Mouse (Mus musculus): ENCODE data around the gene Cap1. TPM values are rescaled to one million over a fixed set of nuclear protein-coding genes. Genes with fewer than 3 reads are reported as not detected.

Cap1 gene
- polyA plus RNA-seq, 1 experiment from 2014 or later = 59.0 TPM

DNA sequence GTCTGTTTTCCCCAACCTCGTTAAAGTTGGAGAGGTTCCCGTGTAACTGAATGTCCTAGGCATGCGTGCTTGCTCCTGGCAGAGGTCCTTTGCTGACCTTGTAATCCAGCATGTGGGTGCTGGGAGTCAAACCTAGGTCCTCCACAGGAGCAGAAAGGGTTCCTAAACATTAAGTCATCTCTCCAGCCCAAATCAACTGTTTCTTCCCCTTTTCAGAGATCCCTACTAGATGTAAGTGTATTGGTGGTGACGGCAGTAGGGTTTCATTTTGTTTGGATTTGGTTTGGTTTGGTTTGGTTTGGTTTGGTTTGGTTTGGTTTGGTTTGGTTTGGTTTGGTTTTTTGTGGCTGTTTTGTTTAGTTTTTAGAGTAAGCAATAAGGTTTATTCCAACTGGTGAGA is 11.9 kb upstream of the Cap1 start:
- whole genome bisulfite sequencing = 83% methylated on average over 4 of the region's 4 CpGs
- no peak for ATAC-seq (ENCODE audit: insufficient number of reproducible peaks, low FRiP score, low TSS enrichment, low read depth)
- no peaks in the 10 kb centered on the region for H3K4me1 ChIP-seq (ENCODE audit: control insufficient read depth, insufficient read depth, low read length)

DNA sequence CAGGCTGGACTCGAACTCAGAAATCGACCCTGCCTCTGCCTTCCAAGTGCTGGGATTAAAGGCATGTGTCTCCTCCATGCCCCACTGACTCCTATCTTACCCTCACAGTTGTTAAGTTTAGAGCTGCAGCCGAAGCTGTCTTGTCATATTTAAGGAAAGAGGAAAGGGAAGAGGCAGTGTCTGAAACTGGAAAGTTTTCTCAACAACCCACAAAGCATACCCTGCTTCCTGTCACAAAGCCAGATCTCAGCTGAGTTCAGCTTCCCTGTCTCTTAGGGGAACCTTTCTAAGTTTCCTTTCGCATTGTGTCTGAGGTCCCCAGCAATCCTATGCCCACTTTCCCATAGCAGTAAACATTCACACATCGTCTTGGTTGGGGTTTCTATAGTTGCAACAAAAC is 6.3 kb upstream of the Cap1 start:
- Histone ChIP-seq H3K27ac (replicated peaks; ENCODE audit: low read depth, low read length) (no peak overlapping the region), H3K27me3 (ENCODE audit: control insufficient read depth, insufficient read depth, low read length) (no peaks in the 10 kb centered on the region), H3K9me3 (ENCODE audit: control insufficient read depth, low read length) (no peaks in the 10 kb centered on the region), H3K4me1 (ENCODE audit: control insufficient read depth, insufficient read depth, low read length) (no peaks in the 10 kb centered on the region; the same call in 1 of the 2 replicates), H3K36me3 (ENCODE audit: control insufficient read depth, insufficient read depth, low read length) (no peaks in the 10 kb centered on the region), H3K4me3 (ENCODE audit: low read depth, low read length) (no peak overlapping the region), H3K4me2 (ENCODE audit: low read depth, severe bottlenecking) (no peak overlapping the region), H3K9ac (ENCODE audit: low read length) (no peak overlapping the region)
- ATAC-seq (ENCODE audit: insufficient number of reproducible peaks, low FRiP score, low TSS enrichment, low read depth) = no peak
- 65% methylated on average over 5 of the region's 5 CpGs for WGBS
- no peak for DNase-seq (ENCODE audit: low spot score)

More for the DNA sequence above, 11.9 kb upstream of the Cap1 start:
- no peaks in the 10 kb centered on the region for H3K36me3 ChIP-seq (ENCODE audit: control insufficient read depth, insufficient read depth, low read length)
- no peak overlapping the region for H3K9ac ChIP-seq (ENCODE audit: low read length)
- no peak overlapping the region for H3K27ac ChIP-seq (replicated peaks; ENCODE audit: low read depth, low read length)
- DNase-seq (ENCODE audit: low spot score) = no peak
- no peak overlapping the region for H3K4me2 ChIP-seq (ENCODE audit: low read depth, severe bottlenecking)
- no peaks in the 10 kb centered on the region for H3K27me3 ChIP-seq (ENCODE audit: control insufficient read depth, insufficient read depth, low read length)
- H3K4me3 ChIP-seq (ENCODE audit: low read depth, low read length) = no peak overlapping the region
- H3K9me3 ChIP-seq (ENCODE audit: control insufficient read depth, low read length) = no peaks in the 10 kb centered on the region

DNA sequence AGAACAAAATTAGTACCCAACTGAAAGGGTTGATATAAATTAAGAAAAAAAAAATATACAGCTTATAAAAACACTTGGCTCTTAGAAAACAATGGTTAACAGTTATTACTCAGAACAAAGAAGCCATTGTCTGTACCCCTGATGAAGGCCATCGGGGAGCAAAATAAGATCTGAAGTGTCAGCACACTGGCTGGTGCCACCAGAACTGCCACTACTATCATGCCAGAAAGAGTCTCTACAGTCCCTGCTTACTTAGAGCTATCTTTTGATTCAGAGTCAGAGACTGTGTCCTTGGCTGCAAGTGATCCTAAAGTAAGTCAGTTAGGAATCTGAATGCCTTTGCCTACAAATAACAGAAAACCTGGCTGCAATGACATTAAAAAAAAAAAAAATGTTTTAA is 5.7 kb upstream of the Cap1 start:
- DNase-seq (ENCODE audit: low spot score) (no peak), ATAC-seq (ENCODE audit: insufficient number of reproducible peaks, low FRiP score, low TSS enrichment, low read depth) (no peak)
- no peaks in the 10 kb centered on the region for H3K27me3 ChIP-seq (ENCODE audit: control insufficient read depth, insufficient read depth, low read length)
- no peak overlapping the region for H3K27ac ChIP-seq (replicated peaks; ENCODE audit: low read depth, low read length)
- H3K4me1 ChIP-seq (ENCODE audit: control insufficient read depth, insufficient read depth, low read length) = no peaks in the 10 kb centered on the region; the same call in 1 of the 2 replicates
- no peaks in the 10 kb centered on the region for H3K36me3 ChIP-seq (ENCODE audit: control insufficient read depth, insufficient read depth, low read length)
- 73% methylated on average over 1 of the region's 1 CpGs for WGBS
- H3K4me3 ChIP-seq (ENCODE audit: low read depth, low read length) = no peak overlapping the region
- no peak overlapping the region for H3K9ac ChIP-seq (ENCODE audit: low read length)
- H3K9me3 ChIP-seq (ENCODE audit: control insufficient read depth, low read length) = no peaks in the 10 kb centered on the region
- no peak overlapping the region for H3K4me2 ChIP-seq (ENCODE audit: low read depth, severe bottlenecking)

DNA sequence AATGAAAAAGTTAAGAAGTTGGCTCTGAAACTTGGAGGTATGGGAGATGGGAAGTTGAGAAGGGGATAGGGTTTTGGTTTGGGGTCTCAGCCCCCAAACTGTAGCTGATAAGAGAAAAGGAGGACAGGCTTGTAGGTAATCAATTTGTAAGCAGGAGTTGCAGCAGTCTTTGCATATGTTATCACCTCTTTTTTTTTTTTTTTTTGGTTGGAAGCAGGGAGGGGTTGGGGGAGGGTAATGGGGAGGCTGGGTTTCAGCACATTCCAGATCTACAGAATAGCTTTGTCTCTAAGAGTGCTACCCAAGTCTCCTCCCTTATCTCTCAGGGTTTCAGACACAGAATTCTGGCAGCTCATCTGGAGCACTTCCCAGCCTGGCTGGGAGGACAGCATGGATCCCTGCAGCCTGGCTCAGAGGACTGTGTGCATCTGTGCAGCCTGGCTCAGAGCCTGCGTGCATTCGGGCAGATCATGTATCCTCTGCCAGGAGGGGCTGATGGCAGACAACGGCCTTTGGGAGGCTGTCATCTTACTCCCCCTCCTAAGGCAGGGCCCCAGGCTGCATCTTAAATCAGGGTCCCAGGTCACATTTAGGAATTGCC is 5.1 kb upstream of the Cap1 start:
- Histone ChIP-seq H3K4me3 (ENCODE audit: low read depth, low read length) (no peak overlapping the region), H3K27ac (replicated peaks; ENCODE audit: low read depth, low read length) (no peak overlapping the region), H3K9ac (ENCODE audit: low read length) (no peak overlapping the region), H3K27me3 (ENCODE audit: control insufficient read depth, insufficient read depth, low read length) (no peaks in the 10 kb centered on the region), H3K9me3 (ENCODE audit: control insufficient read depth, low read length) (no peaks in the 10 kb centered on the region), H3K4me1 (ENCODE audit: control insufficient read depth, insufficient read depth, low read length) (no peaks in the 10 kb centered on the region; the same call in 1 of the 2 replicates), H3K4me2 (ENCODE audit: low read depth, severe bottlenecking) (no peak overlapping the region), H3K36me3 (ENCODE audit: control insufficient read depth, insufficient read depth, low read length) (no peaks in the 10 kb centered on the region)
- ATAC-seq (ENCODE audit: insufficient number of reproducible peaks, low FRiP score, low TSS enrichment, low read depth) (no peak), DNase-seq (ENCODE audit: low spot score) (no peak)
- 27% methylated on average over 3 of the region's 3 CpGs for WGBS

DNA sequence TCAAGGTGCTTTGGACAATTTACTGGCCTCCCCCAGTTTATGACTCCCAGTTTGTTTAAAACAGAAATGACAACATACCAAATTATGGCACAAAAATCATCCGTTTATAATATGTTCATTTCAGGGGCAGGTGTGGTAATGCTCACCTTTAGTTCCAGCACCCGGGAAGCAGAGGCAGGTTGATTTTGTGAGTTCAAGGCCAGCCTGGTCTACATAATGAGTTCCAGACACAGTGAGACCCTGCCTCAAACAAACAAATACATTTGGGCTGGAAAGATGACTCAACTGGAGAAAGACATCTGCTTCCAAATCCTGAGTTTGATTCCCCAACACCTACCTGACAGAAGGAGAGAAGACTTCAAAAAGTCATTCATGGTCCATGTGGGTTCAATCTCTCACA is 1.5 kb upstream of the Cap1 start:
- H3K9me3 ChIP-seq (ENCODE audit: control insufficient read depth, low read length) = no peaks in the 10 kb centered on the region
- no peaks in the 10 kb centered on the region for H3K27me3 ChIP-seq (ENCODE audit: control insufficient read depth, insufficient read depth, low read length)
- DNase-seq (ENCODE audit: low spot score) (no peak), ATAC-seq (ENCODE audit: insufficient number of reproducible peaks, low FRiP score, low TSS enrichment, low read depth) (no peak)
- H3K4me2 ChIP-seq (ENCODE audit: low read depth, severe bottlenecking) = peak overlapping the region; percentile 83
- no peaks in the 10 kb centered on the region for H3K36me3 ChIP-seq (ENCODE audit: control insufficient read depth, insufficient read depth, low read length)
- H3K27ac ChIP-seq (replicated peaks; ENCODE audit: low read depth, low read length) = no peak overlapping the region
- no peak overlapping the region for H3K9ac ChIP-seq (ENCODE audit: low read length)
- WGBS = 66% methylated on average over 2 of the region's 2 CpGs
- H3K4me1 ChIP-seq (ENCODE audit: control insufficient read depth, insufficient read depth, low read length) = no peaks in the 10 kb centered on the region; the same call in 1 of the 2 replicates
- no peak overlapping the region for H3K4me3 ChIP-seq (ENCODE audit: low read depth, low read length)

DNA sequence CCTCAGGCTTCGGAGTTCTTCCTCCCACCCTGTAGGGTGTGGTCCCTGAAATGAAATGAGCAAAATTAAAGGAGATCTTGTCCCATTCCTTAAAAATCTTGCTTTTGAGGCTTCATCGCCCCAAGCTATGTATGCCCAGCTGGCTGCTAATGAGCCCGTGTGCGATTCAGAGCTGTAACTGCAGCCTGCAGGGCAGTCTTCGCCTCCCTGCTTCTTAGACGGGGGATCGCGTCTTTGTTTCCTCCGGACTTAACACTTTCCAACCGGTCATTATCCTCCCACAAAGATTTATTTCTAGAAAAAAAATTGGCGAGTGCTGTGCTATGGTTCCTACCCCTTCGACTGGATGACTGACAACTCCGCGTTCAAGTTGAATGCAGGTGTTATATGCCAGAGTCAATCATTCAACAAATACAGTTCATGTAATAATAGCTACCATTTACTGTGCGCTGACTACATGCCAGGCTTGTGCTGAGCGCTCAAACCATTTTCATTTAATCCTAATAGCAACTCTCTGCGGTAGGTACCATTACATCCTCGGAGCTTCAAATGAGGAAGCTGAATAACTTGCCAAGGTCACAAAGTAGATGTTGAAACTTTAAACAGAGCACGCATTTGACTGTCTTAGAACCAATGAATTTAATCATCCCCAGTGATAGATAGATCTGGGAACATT is 861 bp upstream of the Cap1 start:
- Histone ChIP-seq H3K36me3 (ENCODE audit: control insufficient read depth, insufficient read depth, low read length) (no peaks in the 10 kb centered on the region), H3K4me2 (ENCODE audit: low read depth, severe bottlenecking) (peak overlapping the region; percentile 83), H3K27ac (replicated peaks; ENCODE audit: low read depth, low read length) (peak overlapping the region; percentile 98), H3K27me3 (ENCODE audit: control insufficient read depth, insufficient read depth, low read length) (no peaks in the 10 kb centered on the region), H3K4me1 (ENCODE audit: control insufficient read depth, insufficient read depth, low read length) (no peaks in the 10 kb centered on the region; the same call in 1 of the 2 replicates), H3K4me3 (ENCODE audit: low read depth, low read length) (peak overlapping the region; percentile 84), H3K9ac (ENCODE audit: low read length) (peak overlapping the region; percentile 77), H3K9me3 (ENCODE audit: control insufficient read depth, low read length) (no peaks in the 10 kb centered on the region)
- 5% methylated on average over 19 of the region's 19 CpGs for WGBS
- DNase-seq (ENCODE audit: low spot score) (no peak), ATAC-seq (ENCODE audit: insufficient number of reproducible peaks, low FRiP score, low TSS enrichment, low read depth) (no peak; the same call in 1 of the 2 replicates)

DNA sequence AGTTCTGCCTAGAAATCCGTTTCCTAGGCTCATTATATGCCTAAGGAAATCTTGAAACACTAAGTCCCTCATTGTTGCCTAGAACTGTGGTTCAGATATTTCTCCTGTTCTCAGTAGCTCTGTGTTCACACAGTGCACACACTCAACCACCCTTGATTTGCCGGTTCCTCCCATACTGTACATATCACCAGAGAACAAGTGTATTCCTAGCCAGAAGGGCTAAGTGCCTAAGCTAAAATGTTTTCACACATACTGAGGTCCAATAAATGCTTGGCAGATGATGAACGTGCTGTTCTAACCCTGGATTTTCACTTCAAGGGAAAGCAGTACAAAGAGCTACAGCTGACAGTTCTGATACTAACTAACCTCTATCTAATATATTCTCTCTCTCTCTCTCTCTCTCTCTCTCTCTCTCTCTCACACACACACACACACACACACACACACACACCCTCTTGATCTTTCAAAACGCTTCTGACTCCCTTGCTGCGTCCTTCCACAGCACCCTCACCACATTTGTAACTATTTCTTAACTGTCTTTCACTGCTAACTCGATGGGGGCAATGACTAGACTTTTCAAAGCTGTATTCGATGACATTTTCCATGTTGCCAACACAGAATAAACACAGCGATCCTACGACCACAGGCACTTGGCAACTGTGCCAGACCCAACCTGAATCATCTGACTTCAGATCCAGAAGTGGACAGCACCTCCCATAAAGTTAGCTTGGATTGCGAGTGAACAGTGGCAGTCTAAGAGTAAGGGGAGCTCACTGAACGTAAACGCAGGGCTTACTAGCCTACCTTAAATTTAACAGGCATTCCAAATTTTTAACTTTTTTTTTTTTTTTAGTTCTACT is 1.1 kb downstream of the Cap1 start:
- Histone ChIP-seq H3K27ac (replicated peaks; ENCODE audit: low read depth, low read length) (no peak overlapping the region), H3K27me3 (ENCODE audit: control insufficient read depth, insufficient read depth, low read length) (no peaks in the 10 kb centered on the region), H3K9me3 (ENCODE audit: control insufficient read depth, low read length) (no peaks in the 10 kb centered on the region), H3K4me3 (ENCODE audit: low read depth, low read length) (peak overlapping the region; percentile 84), H3K36me3 (ENCODE audit: control insufficient read depth, insufficient read depth, low read length) (no peaks in the 10 kb centered on the region), H3K4me2 (ENCODE audit: low read depth, severe bottlenecking) (peak overlapping the region; percentile 43), H3K4me1 (ENCODE audit: control insufficient read depth, insufficient read depth, low read length) (no peaks in the 10 kb centered on the region), H3K9ac (ENCODE audit: low read length) (peak overlapping the region; percentile 76; the same call in 1 of the 2 replicates)
- no peak for ATAC-seq (ENCODE audit: insufficient number of reproducible peaks, low FRiP score, low TSS enrichment, low read depth)
- no peak for DNase-seq (ENCODE audit: low spot score)
- WGBS = 49% methylated on average over 12 of the region's 12 CpGs

DNA sequence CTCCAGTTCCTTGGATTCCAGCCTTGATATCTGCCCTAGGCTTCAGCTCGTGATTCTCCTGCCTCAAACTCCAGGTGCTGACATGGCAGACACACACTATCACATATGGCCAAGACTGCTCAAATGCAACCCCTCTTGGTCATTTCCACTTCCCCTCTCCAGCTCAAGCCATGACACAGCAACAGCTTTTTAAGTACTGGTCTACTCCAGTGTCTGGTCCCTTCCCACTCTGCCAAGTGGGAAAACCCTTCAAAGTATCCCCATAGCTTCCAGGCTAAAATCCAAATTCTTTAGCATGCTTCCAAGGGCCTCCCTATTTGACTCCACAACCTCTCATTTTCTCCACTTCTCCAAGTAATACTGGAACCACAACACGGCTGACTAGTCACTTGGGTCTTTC is 1.8 kb downstream of the Cap1 start:
- no peak for ATAC-seq (ENCODE audit: insufficient number of reproducible peaks, low FRiP score, low TSS enrichment, low read depth)
- Histone ChIP-seq H3K9ac (ENCODE audit: low read length) (no peak overlapping the region), H3K4me3 (ENCODE audit: low read depth, low read length) (no peak overlapping the region)

More for the DNA sequence above, 1.8 kb downstream of the Cap1 start:
- Histone ChIP-seq H3K27me3 (ENCODE audit: control insufficient read depth, insufficient read depth, low read length) (no peaks in the 10 kb centered on the region), H3K4me2 (ENCODE audit: low read depth, severe bottlenecking) (no peak overlapping the region; the same call in 1 of the 2 replicates), H3K9me3 (ENCODE audit: control insufficient read depth, low read length) (no peaks in the 10 kb centered on the region), H3K4me1 (ENCODE audit: control insufficient read depth, insufficient read depth, low read length) (no peaks in the 10 kb centered on the region), H3K36me3 (ENCODE audit: control insufficient read depth, insufficient read depth, low read length) (no peaks in the 10 kb centered on the region), H3K27ac (replicated peaks; ENCODE audit: low read depth, low read length) (no peak overlapping the region)
- WGBS = 71% methylated on average over 2 of the region's 2 CpGs
- DNase-seq (ENCODE audit: low spot score) = no peak

All from limb, embryonic 11.5 days (tissue).